Mouse (Mus musculus): ENCODE measurements around the gene Olig3.

GRCm38 (mm10) chr10:19321781-19322180, 34.6 kb upstream of the Olig3 start:
- TF ChIP-seq POLR2AphosphoS5 (IDR thresholded peaks at IDR 0.05; ENCODE audit: insufficient replicate concordance, low read depth, low read length) (no peak), CTCF (IDR thresholded peaks at IDR 0.05; ENCODE audit: low read depth, low read length) (no peak), GATA1 (IDR thresholded peaks at IDR 0.05; ENCODE audit: borderline replicate concordance, low read length) (no peak)

Measured in G1E (cell line).